Mouse (Mus musculus): ENCODE measurements around the gene Stard3nl.

The Stard3nl gene

GRCm38 (mm10) chr13:19395688-19396354 lies at the start of gene Stard3nl:
Gene Stard3nl, minus strand, starts transcription at chr13:19395795.
- DNase-seq, result peak; percentile 99

DNA sequence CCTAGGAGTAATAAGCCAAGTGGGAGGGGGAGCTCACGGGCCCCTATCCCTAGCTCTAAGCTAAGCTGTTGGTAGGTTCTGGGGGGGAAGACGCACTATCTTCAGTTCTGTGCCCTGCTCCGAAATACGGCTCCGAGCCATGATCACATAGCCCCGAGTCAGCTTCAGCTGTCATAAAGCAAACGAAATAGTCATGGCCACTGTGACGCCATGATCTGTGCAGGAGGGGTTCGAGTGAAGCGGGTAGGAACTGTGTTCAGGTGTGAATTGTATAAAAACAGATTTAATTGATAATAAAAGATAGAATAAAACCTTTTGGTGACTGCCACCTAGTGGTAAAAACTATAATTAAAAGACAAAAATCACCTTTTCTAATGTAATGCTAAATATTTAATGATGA lies 42.4 kb upstream of the Stard3nl start:
- DNase-seq, result no peak

GRCm38 (mm10) chr13:19429812-19430370 lies 34.3 kb upstream of the Stard3nl start:
- DNase-seq, result no peak

- no peak for DNase-seq
Measured at GRCm38 (mm10) chr13:19428076-19428475, 32.5 kb upstream of the Stard3nl start.

GRCm38 (mm10) chr13:19424563-19424962 lies 29.0 kb upstream of the Stard3nl start:
- DNase-seq, result no peak

- no peak for DNase-seq
Measured at GRCm38 (mm10) chr13:19422521-19422920, 26.9 kb upstream of the Stard3nl start.

DNA sequence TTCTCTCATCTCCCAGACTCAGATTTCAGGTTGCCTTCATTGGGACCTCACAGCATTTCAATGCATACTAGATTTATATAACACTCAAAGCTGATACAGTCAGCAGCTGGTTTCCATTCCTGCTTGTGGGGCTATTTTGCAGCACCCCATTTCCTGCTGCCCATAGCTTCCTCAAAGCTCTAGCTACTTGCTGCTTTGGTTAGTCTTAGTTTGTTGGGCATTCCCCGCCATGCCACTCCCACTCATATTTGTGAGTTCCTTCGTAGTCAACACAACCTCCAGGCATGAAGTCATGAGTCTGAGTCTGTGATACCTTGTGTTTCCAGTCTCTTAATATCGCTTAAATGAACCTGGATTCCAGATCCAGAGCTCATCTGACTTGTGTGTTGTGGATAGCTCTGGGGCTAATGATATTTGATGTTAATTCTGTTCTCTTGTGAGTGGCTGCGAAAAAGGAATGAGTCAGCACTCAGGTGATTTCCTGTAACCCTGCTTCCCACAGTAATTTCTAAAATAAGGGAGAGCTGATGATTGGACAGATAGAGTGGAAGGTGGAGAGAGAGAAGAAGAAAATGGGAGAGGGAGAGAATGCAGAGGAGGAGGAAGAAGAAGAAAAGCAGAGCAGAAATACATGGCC lies 22.4 kb upstream of the Stard3nl start:
- DNase-seq, result no peak

- DNase-seq, result no peak
Measured at GRCm38 (mm10) chr13:19415894-19416531, 20.4 kb upstream of the Stard3nl start.

GRCm38 (mm10) chr13:19415337-19415736 lies 19.7 kb upstream of the Stard3nl start:
- no peak for DNase-seq

- DNase-seq, result no peak
Measured at GRCm38 (mm10) chr13:19412334-19412939, 16.8 kb upstream of the Stard3nl start.

DNA sequence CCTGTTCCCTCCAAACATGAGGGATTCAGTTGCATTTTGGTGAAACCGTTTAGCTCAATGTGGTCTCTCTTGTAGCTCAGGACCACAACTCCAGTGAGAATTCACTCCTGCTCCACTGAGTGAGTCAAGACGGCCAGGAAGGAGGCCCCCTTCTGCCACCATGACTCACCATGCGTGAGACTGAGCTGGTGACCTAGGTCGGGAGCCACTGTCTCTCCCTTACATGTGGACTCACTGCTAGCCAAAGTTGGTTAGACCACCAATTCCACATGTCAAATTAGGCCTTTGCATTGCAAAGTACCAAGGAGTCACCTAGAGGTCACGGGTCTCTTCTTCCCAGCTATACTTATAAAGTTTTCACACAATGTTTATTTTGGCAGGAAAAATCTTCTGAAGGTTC lies 16.3 kb upstream of the Stard3nl start:
- no peak for DNase-seq

- DNase-seq, result no peak
Measured at GRCm38 (mm10) chr13:19410694-19411093, 15.1 kb upstream of the Stard3nl start.

DNA sequence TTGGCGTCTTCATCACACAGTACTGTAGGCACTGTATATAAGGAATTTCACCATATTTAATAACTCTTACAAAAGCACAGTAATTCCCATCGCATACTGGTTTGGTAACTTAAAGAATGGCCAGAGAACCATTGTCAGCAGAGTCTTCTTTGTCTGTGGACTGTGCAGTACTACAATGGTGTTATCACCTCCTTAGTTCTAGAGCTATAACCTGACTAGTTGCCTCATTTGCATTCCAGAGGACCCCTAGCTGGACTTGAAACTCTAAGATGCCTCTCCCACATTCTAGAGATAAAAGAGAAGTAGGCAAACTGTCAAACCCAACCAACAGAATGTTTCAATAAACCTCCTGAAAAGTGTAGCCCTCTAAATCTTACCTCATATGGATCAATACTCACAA lies 12.4 kb upstream of the Stard3nl start:
- DNase-seq, result no peak

- no peak for DNase-seq
Measured at GRCm38 (mm10) chr13:19404623-19405022, 9.0 kb upstream of the Stard3nl start.

- no peak for DNase-seq
Measured at GRCm38 (mm10) chr13:19394798-19395687, 552 bp downstream of the Stard3nl start.

DNA sequence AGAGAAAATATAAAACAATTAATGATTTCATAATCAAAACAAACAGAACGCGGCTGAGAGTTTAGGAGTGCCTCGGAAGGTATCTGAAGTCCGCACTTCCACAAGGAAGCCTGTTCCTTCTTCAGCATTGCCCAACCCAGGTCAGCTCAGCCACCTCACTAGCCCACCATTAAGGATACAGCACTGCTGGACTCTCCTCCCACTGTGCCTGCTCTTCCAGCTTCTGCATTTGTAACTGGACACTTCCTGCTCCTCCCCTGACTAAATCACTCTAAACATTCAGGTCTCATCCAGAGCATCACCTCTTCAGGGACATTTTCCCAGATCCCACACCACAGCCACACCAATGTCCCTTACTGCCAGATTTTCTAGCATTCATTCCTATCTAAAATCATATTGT lies 1.4 kb downstream of the Stard3nl start:
- peak; percentile 17 for DNase-seq

GRCm38 (mm10) chr13:19393731-19394130 lies 1.9 kb downstream of the Stard3nl start:
- no peak for DNase-seq

DNA sequence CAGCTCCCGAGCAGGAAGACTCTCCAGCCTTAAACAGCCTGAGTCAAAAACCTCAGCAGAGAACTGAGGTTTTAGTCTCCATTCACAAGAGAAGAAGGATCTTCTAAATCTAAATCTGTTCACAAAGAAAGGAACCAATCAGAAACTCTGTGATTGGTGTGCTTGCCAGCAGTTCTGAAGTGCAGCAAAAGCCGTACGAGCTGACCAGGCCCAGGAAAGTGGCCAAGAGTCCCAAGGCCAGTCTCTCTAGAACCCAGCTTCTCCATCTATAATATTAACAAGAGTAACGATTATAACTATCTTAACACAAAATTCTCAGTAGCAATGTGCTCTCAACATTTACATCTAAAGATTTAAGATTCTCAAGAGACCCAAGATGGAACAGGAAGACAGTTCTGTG lies 4.0 kb downstream of the Stard3nl start:
- DNase-seq, result peak; percentile 20

DNA sequence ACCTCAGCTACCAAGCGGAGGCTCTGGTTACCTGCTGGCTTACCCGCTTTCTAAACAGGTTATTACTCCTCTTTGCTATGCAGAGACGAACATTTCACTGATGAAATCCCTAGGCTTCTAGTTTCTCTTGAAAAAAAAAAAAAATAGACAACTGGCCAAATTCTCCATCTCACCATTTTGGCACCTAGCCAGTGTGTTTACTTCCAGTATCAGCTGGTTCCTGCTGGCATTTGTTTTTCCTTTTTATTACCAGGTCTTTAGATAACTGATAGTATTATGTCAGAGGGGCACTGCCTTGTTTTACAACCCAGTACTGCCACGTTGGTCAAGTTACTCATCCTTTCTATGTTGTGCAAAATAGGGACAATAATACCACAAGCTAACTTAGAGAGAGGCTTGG lies 5.3 kb downstream of the Stard3nl start:
- DNase-seq, result no peak

DNA sequence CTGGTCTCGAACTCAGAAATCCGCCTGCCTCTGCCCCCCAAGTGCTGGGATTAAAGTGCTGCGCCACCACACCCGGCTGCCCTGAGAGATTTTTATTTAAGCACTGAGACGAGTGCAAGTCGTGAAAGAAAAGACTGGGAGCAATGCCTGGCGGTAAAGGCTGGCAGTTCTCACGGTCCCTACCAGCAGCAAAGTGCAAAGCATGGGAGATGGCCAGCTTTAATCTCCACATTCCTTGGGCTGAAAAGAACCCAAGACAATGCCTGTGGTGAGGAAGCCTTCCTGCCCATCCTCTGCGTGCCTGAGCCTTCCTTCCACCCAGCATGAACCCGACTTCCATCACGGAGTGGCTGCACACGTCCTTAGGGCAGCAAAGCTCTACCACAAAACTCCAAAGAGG lies 5.7 kb downstream of the Stard3nl start:
- DNase-seq, result no peak

DNA sequence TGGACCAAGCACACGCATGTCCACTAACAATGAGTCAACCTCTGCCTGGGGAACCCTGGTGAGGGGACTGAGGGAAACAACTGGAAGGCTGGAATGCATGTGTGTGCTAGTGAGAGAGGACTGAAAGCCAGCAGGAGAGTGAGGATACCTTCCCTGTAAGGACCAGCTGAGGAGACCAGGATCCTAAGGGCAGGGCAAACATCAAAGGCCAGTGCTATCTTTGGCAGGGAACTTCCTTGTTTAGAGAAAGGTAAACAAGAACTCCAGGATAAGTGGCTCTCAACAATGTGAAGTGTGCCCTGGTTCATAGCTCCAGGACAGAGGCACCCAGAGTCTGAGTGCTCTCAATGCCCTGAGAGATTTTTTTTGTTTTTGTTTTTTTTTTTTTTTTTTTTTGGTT lies 6.2 kb downstream of the Stard3nl start:
- DNase-seq, result no peak

DNA sequence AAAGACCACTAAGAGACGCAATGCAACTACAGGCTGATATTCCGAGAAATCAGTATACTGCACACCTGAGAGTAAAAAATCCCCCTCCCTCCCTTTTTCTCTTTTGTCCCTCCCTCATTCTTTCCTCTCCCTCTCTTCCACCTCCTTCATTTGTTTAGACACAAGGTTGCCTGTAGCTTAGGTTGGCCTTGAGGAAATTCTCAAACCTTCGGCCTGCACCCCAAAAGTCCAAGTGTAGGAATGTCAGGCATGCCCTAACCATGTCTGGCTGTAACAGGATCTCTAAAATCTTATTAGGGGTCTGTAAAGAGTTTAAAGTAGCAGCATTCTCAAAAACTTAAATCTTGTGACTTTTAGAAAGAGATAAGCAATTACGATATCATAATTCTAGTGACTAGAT lies 10.4 kb downstream of the Stard3nl start:
- no peak for DNase-seq
